Mouse (Mus musculus) testis, adult 2 months (tissue): ENCODE measurements around the gene Xylt2.

Experiments
- CTCF ChIP-seq: fragments of 200-500 bp; IDR thresholded peaks from 2 replicates; pipeline ENCODE4 v1.5.1; 2012; ENCODE audit warnings: low read depth, mild to moderate bottlenecking, inconsistent platforms, low read length, moderate library complexity; ENCODE audit not compliant: control insufficient read depth, insufficient read depth, insufficient replicate concordance
- POLR2A ChIP-seq: fragments of 200-500 bp; IDR thresholded peaks from 2 replicates; pipeline ENCODE4 v1.6.1; 2012; ENCODE audit warnings: low read depth, mild to moderate bottlenecking, inconsistent platforms, low read length, moderate library complexity; ENCODE audit not compliant: control insufficient read depth

- TF ChIP-seq CTCF (no peak), POLR2A (no peak)
Measured at GRCm38 (mm10) chr11:94644461-94645219, 32.7 kb downstream of the Xylt2 start.
